Mouse (Mus musculus): ENCODE data around the gene Soga1. TPM values are rescaled to one million over a fixed set of nuclear protein-coding genes. Genes with fewer than 3 reads are reported as not detected.
A peak's percentile ranks its signal among the peaks of the same experiment; 100 is the strongest.

The Soga1 gene
- polyA plus RNA-seq, 1 experiment from 2014 or later: 6.3 TPM

DNA sequence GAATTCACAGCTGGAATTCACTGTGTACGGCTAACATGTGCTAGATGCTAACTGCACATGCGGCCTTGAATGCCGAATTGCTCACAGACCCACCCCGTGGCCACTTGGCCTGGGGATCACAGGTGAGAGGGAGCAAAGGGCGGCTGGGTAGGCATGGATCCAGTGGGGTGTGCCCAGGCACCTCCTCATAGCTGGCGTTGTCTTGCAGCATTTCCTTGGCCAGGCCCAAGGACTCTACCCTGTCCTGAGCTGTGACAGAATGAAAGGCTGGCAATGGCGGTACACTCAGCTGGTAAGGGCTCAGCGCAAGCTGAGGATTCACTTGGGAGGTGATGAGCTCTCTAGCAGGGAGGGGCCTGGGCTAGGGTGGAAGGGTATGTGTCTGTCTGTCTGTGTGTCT, 7.7 kb upstream of the Soga1 start, which contains the start of gene Tldc2:
TSS of gene Tldc2 (plus strand) at position 260 of the 400 bp plus-strand sequence.
- Histone ChIP-seq H3K36me3 (ENCODE audit: control insufficient read depth, insufficient read depth, low read length) (no peaks in the 10 kb centered on the region), H3K4me2 (replicated peaks; ENCODE audit: low read depth, low read length) (no peak within 1 kb of the TSS), H3K27me3 (ENCODE audit: control insufficient read depth, insufficient read depth, low read length) (no peaks in the 10 kb centered on the region), H3K4me1 (ENCODE audit: control insufficient read depth, insufficient read depth, low read length) (0 out of 2 replicates have a peak, but pooled peaks cover under 1% of the 10 kb centered on the region), H3K27ac (ENCODE audit: low read depth, low read length) (no peak within 1 kb of the TSS), H3K9ac (ENCODE audit: low read depth, low read length) (no peak within 1 kb of the TSS), H3K4me3 (ENCODE audit: low read length) (no peak within 1 kb of the TSS), H3K9me3 (ENCODE audit: control insufficient read depth, low read length) (no peaks in the 10 kb centered on the region)
- no peak for ATAC-seq (ENCODE audit: low FRiP score, low TSS enrichment)
- WGBS: 86% methylated on average over 8 of the region's 8 CpGs

- Histone ChIP-seq H3K36me3 (ENCODE audit: control insufficient read depth, insufficient read depth, low read length) (no peaks in the 10 kb centered on the region), H3K4me3 (ENCODE audit: low read length) (no peak overlapping the region), H3K4me2 (replicated peaks; ENCODE audit: low read depth, low read length) (no peak overlapping the region), H3K27ac (ENCODE audit: low read depth, low read length) (no peak overlapping the region), H3K9ac (ENCODE audit: low read depth, low read length) (no peak overlapping the region), H3K4me1 (ENCODE audit: control insufficient read depth, insufficient read depth, low read length) (peaks cover 1% of the 10 kb centered on the region; the same call in 1 of the 2 replicates), H3K27me3 (ENCODE audit: control insufficient read depth, insufficient read depth, low read length) (no peaks in the 10 kb centered on the region), H3K9me3 (ENCODE audit: control insufficient read depth, low read length) (no peaks in the 10 kb centered on the region)
- 0 out of 2 replicates have a peak, but pooled peaks have one; percentile 37 for ATAC-seq (ENCODE audit: low FRiP score, low TSS enrichment)
- WGBS: 81% methylated on average over 7 of the region's 7 CpGs
These were observed 6.0 kb upstream of the Soga1 start for GRCm38 (mm10) chr2:157084831-157085585.

GRCm38 (mm10) chr2:157081960-157082359, 2.9 kb upstream of the Soga1 start:
- H3K9ac ChIP-seq (ENCODE audit: low read depth, low read length): no peak overlapping the region
- H3K36me3 ChIP-seq (ENCODE audit: control insufficient read depth, insufficient read depth, low read length): no peaks in the 10 kb centered on the region
- H3K27me3 ChIP-seq (ENCODE audit: control insufficient read depth, insufficient read depth, low read length): no peaks in the 10 kb centered on the region
- no peak overlapping the region for H3K27ac ChIP-seq (ENCODE audit: low read depth, low read length)
- no peak for ATAC-seq (ENCODE audit: low FRiP score, low TSS enrichment)
- H3K9me3 ChIP-seq (ENCODE audit: control insufficient read depth, low read length): no peaks in the 10 kb centered on the region
- no peak overlapping the region for H3K4me3 ChIP-seq (ENCODE audit: low read length)
- no peak overlapping the region for H3K4me2 ChIP-seq (replicated peaks; ENCODE audit: low read depth, low read length)
- WGBS: 27% methylated on average over 7 of the region's 7 CpGs
- H3K4me1 ChIP-seq (ENCODE audit: control insufficient read depth, insufficient read depth, low read length): peaks cover 12% of the 10 kb centered on the region

- WGBS: 94% methylated on average over 8 of the region's 8 CpGs
- no peak for ATAC-seq (ENCODE audit: low FRiP score, low TSS enrichment)
These were observed 2.3 kb upstream of the Soga1 start for GRCm38 (mm10) chr2:157081331-157081730.

GRCm38 (mm10) chr2:157079701-157080180, 687 bp upstream of the Soga1 start:
- Histone ChIP-seq H3K36me3 (ENCODE audit: control insufficient read depth, insufficient read depth, low read length) (peaks cover 9% of the 10 kb centered on the region; the same call in 1 of the 2 replicates), H3K4me2 (replicated peaks; ENCODE audit: low read depth, low read length) (peak overlapping the region; percentile 77), H3K4me1 (ENCODE audit: control insufficient read depth, insufficient read depth, low read length) (peaks cover 34% of the 10 kb centered on the region)

More at GRCm38 (mm10) chr2:157081331-157081730, 2.3 kb upstream of the Soga1 start:
- Histone ChIP-seq H3K27me3 (ENCODE audit: control insufficient read depth, insufficient read depth, low read length) (no peaks in the 10 kb centered on the region), H3K4me2 (replicated peaks; ENCODE audit: low read depth, low read length) (no peak overlapping the region), H3K4me1 (ENCODE audit: control insufficient read depth, insufficient read depth, low read length) (peaks cover 18% of the 10 kb centered on the region), H3K9ac (ENCODE audit: low read depth, low read length) (no peak overlapping the region), H3K36me3 (ENCODE audit: control insufficient read depth, insufficient read depth, low read length) (peaks cover 2% of the 10 kb centered on the region; the same call in 1 of the 2 replicates), H3K9me3 (ENCODE audit: control insufficient read depth, low read length) (no peaks in the 10 kb centered on the region), H3K27ac (ENCODE audit: low read depth, low read length) (no peak overlapping the region), H3K4me3 (ENCODE audit: low read length) (no peak overlapping the region)

DNA sequence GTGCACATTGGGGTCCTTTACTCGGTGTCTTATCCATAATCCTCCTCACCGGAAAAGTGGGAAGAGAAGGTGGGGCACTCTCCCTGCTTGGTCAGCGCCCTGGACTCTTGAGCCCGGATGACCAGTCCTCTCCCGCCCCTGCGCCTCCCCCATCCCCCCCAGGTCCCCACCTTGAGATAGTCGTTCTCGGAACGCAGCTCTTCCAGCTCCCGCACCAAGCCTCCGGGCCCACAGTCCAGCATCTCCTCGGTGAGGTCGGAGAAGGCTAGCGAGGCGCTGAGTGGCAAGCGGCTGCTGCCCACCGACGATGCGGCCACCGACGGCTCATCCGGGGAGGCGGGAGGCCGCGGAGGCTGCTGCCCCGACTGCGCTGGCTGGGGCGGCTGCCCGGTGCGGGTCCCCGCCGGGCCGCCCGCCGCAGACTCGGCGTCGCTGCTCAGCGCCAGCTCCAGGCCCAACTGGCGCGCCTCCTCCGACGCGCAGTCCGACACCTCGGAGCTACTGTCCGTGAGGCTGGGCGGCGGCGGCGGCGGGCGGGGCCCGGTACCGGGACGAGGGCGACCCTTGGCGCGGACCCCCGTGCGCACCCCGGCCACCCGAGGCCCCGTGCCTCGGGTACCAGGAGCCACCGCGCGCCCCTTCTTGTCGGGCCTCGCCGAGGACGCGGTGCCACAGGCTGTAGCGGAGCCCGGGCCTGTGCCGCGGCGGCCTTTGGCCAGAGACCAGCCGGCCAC, 828 bp downstream of the Soga1 start:
- H3K36me3 ChIP-seq (ENCODE audit: control insufficient read depth, insufficient read depth, low read length): peaks cover 15% of the 10 kb centered on the region; the same call in 1 of the 2 replicates
- peak overlapping the region; percentile 96 for H3K4me3 ChIP-seq (ENCODE audit: low read length)
- ATAC-seq (ENCODE audit: low FRiP score, low TSS enrichment): peak; percentile 24; the same call in 1 of the 2 replicates
- WGBS: under 1% methylated on average over 64 of the region's 79 CpGs
- no peaks in the 10 kb centered on the region for H3K9me3 ChIP-seq (ENCODE audit: control insufficient read depth, low read length)
- peak overlapping the region; percentile 77 for H3K4me2 ChIP-seq (replicated peaks; ENCODE audit: low read depth, low read length)
- H3K27me3 ChIP-seq (ENCODE audit: control insufficient read depth, insufficient read depth, low read length): no peaks in the 10 kb centered on the region
- peak overlapping the region; percentile 99 for H3K27ac ChIP-seq (ENCODE audit: low read depth, low read length)
- H3K9ac ChIP-seq (ENCODE audit: low read depth, low read length): peak overlapping the region; percentile 98
- H3K4me1 ChIP-seq (ENCODE audit: control insufficient read depth, insufficient read depth, low read length): peaks cover 37% of the 10 kb centered on the region

More at GRCm38 (mm10) chr2:157079701-157080180, 687 bp upstream of the Soga1 start:
- no peak for ATAC-seq (ENCODE audit: low FRiP score, low TSS enrichment)
- peak overlapping the region; percentile 98 for H3K9ac ChIP-seq (ENCODE audit: low read depth, low read length)
- WGBS: 12% methylated on average over 16 of the region's 16 CpGs
- H3K27me3 ChIP-seq (ENCODE audit: control insufficient read depth, insufficient read depth, low read length): no peaks in the 10 kb centered on the region
- H3K4me3 ChIP-seq (ENCODE audit: low read length): peak overlapping the region; percentile 96
- H3K27ac ChIP-seq (ENCODE audit: low read depth, low read length): peak overlapping the region; percentile 99
- no peaks in the 10 kb centered on the region for H3K9me3 ChIP-seq (ENCODE audit: control insufficient read depth, low read length)

GRCm38 (mm10) chr2:157077641-157078058, 1.4 kb downstream of the Soga1 start:
- peaks cover 21% of the 10 kb centered on the region; the same call in 1 of the 2 replicates for H3K36me3 ChIP-seq (ENCODE audit: control insufficient read depth, insufficient read depth, low read length)
- WGBS: under 1% methylated on average over 15 of the region's 15 CpGs
- H3K27me3 ChIP-seq (ENCODE audit: control insufficient read depth, insufficient read depth, low read length): no peaks in the 10 kb centered on the region
- H3K4me2 ChIP-seq (replicated peaks; ENCODE audit: low read depth, low read length): peak overlapping the region; percentile 77
- peak overlapping the region; percentile 98 for H3K9ac ChIP-seq (ENCODE audit: low read depth, low read length)
- no peaks in the 10 kb centered on the region for H3K9me3 ChIP-seq (ENCODE audit: control insufficient read depth, low read length)
- peak overlapping the region; percentile 99; the same call in 1 of the 2 replicates for H3K27ac ChIP-seq (ENCODE audit: low read depth, low read length)
- peak overlapping the region; percentile 96 for H3K4me3 ChIP-seq (ENCODE audit: low read length)
- ATAC-seq (ENCODE audit: low FRiP score, low TSS enrichment): no peak
- H3K4me1 ChIP-seq (ENCODE audit: control insufficient read depth, insufficient read depth, low read length): peaks cover 38% of the 10 kb centered on the region

DNA sequence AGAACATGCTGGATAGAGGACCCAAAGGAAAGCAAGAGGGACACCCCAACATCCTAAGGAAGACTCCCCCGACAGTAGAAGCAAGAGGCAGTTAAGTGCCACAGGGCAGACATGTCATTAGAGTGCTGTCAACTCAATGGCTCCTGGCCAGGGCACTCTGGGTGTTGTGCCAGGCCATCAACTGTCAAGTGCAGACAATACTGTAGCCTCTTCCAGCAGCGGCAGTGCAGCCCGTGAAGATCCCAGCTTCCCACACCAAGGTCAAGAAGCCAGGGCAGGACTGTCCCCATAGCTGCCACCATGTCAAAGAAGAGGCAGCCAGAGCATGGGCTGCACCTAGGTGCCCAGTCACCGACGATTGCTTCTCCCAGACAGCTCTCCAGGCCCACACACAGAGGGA, 1.9 kb downstream of the Soga1 start:
- Histone ChIP-seq H3K9ac (ENCODE audit: low read depth, low read length) (peak overlapping the region; percentile 98), H3K4me2 (replicated peaks; ENCODE audit: low read depth, low read length) (peak overlapping the region; percentile 77), H3K36me3 (ENCODE audit: control insufficient read depth, insufficient read depth, low read length) (peaks cover 22% of the 10 kb centered on the region; the same call in 1 of the 2 replicates), H3K4me3 (ENCODE audit: low read length) (peak overlapping the region; percentile 96), H3K4me1 (ENCODE audit: control insufficient read depth, insufficient read depth, low read length) (peaks cover 43% of the 10 kb centered on the region), H3K27me3 (ENCODE audit: control insufficient read depth, insufficient read depth, low read length) (no peaks in the 10 kb centered on the region), H3K9me3 (ENCODE audit: control insufficient read depth, low read length) (no peaks in the 10 kb centered on the region), H3K27ac (ENCODE audit: low read depth, low read length) (peak overlapping the region; percentile 99; the same call in 1 of the 2 replicates)
- WGBS: 17% methylated on average over 5 of the region's 5 CpGs
- ATAC-seq (ENCODE audit: low FRiP score, low TSS enrichment): no peak
